Mouse (Mus musculus): ENCODE results near the gene Cobl. TPM values are rescaled to one million over a fixed set of nuclear protein-coding genes. Genes with fewer than 3 reads are reported as not detected.

Gene Cobl
- total RNA-seq, 4 experiments from 2014 or later = 21.1 to 35.3 (median 28.9) TPM

GRCm38 (mm10) chr11:12231481-12232035 lies 233.2 kb downstream of the Cobl start:
- DNase-seq (ENCODE audit: low spot score in 2 of 2) = peak; percentile 82 to 85

- no peak for DNase-seq (ENCODE audit: low spot score in 2 of 2)
Measured at GRCm38 (mm10) chr11:12229411-12229810, 235.3 kb downstream of the Cobl start.

GRCm38 (mm10) chr11:12227343-12227742 lies 237.4 kb downstream of the Cobl start:
- no peak for DNase-seq (ENCODE audit: low spot score in 2 of 2)

GRCm38 (mm10) chr11:12219594-12220530 lies 244.9 kb downstream of the Cobl start:
- no peak for DNase-seq (ENCODE audit: low spot score in 2 of 2)

GRCm38 (mm10) chr11:12216897-12217296 lies 247.9 kb downstream of the Cobl start:
- no peak for DNase-seq (ENCODE audit: low spot score in 2 of 2)

GRCm38 (mm10) chr11:12215582-12215981 lies 249.2 kb downstream of the Cobl start:
- DNase-seq (ENCODE audit: low spot score in 2 of 2) = no peak

GRCm38 (mm10) chr11:12208574-12208973 lies 256.2 kb downstream of the Cobl start:
- no peak for DNase-seq (ENCODE audit: low spot score in 2 of 2)

GRCm38 (mm10) chr11:12205201-12206161 lies 259.3 kb downstream of the Cobl start:
- no peak for DNase-seq (ENCODE audit: low spot score in 2 of 2)

- DNase-seq (ENCODE audit: low spot score in 2 of 2) = no peak
Measured at GRCm38 (mm10) chr11:12199441-12199840, 265.3 kb downstream of the Cobl start.

- no peak for DNase-seq (ENCODE audit: low spot score in 2 of 2)
Measured at GRCm38 (mm10) chr11:12198700-12199349, 265.9 kb downstream of the Cobl start.

- no peak for DNase-seq (ENCODE audit: low spot score in 2 of 2)
Measured at GRCm38 (mm10) chr11:12198017-12198416, 266.7 kb downstream of the Cobl start.

- DNase-seq (ENCODE audit: low spot score in 2 of 2) = no peak
Measured at GRCm38 (mm10) chr11:12197542-12197941, 267.2 kb downstream of the Cobl start.

- no peak for DNase-seq (ENCODE audit: low spot score in 2 of 2)
Measured at GRCm38 (mm10) chr11:12195390-12195789, 269.4 kb downstream of the Cobl start.

GRCm38 (mm10) chr11:12193369-12193768 lies 271.4 kb downstream of the Cobl start:
- no peak for DNase-seq (ENCODE audit: low spot score in 2 of 2)

GRCm38 (mm10) chr11:12191386-12191785 lies 273.4 kb downstream of the Cobl start:
- DNase-seq (ENCODE audit: low spot score in 2 of 2) = no peak

- DNase-seq (ENCODE audit: low spot score in 2 of 2) = no peak
Measured at GRCm38 (mm10) chr11:12190417-12190816, 274.3 kb downstream of the Cobl start.

Data from layer of hippocampus, adult 8-10 months (tissue).